Mouse (Mus musculus): ENCODE measurements around the gene Tubgcp2.

Tubgcp2 gene

GRCm38 (mm10) chr7:140047811-140048311 lies 11.4 kb upstream of the Tubgcp2 start:
- peak in 1 of 2 experiments; percentile 27 for DNase-seq

- DNase-seq = no peak
These were observed 9.1 kb upstream of the Tubgcp2 start for GRCm38 (mm10) chr7:140045546-140045945.

GRCm38 (mm10) chr7:140042728-140043127 lies 6.3 kb upstream of the Tubgcp2 start:
- DNase-seq = peak in 1 of 2 experiments; percentile 3

- DNase-seq = no peak
These were observed 694 bp upstream of the Tubgcp2 start for GRCm38 (mm10) chr7:140037171-140037555.

GRCm38 (mm10) chr7:140035456-140035855 lies 1.0 kb downstream of the Tubgcp2 start:
- no peak for DNase-seq

- no peak for DNase-seq
These were observed 3.1 kb downstream of the Tubgcp2 start for GRCm38 (mm10) chr7:140033386-140033785.

- no peak for DNase-seq
These were observed 4.1 kb downstream of the Tubgcp2 start for GRCm38 (mm10) chr7:140032366-140032765.

GRCm38 (mm10) chr7:140031771-140032170 lies 4.7 kb downstream of the Tubgcp2 start:
- DNase-seq = no peak

GRCm38 (mm10) chr7:140011336-140011735 lies 25.1 kb downstream of the Tubgcp2 start:
- peak in 1 of 2 experiments; percentile 8 for DNase-seq

GRCm38 (mm10) chr7:140007781-140008180 lies 28.7 kb downstream of the Tubgcp2 start:
- DNase-seq = peak in 1 of 2 experiments; percentile 6

- peak in 1 of 2 experiments; percentile 11 for DNase-seq
These were observed 29.4 kb downstream of the Tubgcp2 start for GRCm38 (mm10) chr7:140006861-140007611.

- DNase-seq = peak in 1 of 2 experiments; percentile 8
These were observed 31.8 kb downstream of the Tubgcp2 start for GRCm38 (mm10) chr7:140004666-140005065.

GRCm38 (mm10) chr7:140001086-140001740 lies 35.3 kb downstream of the Tubgcp2 start:
- DNase-seq = no peak

- DNase-seq = peak in 1 of 2 experiments; percentile 9
These were observed 37.6 kb downstream of the Tubgcp2 start for GRCm38 (mm10) chr7:139998691-139999350.

- DNase-seq = peak; percentile 17 to 68
These were observed 41.8 kb downstream of the Tubgcp2 start for GRCm38 (mm10) chr7:139994676-139995075.

GRCm38 (mm10) chr7:139994202-139994601 lies 42.3 kb downstream of the Tubgcp2 start:
- peak in 1 of 2 experiments; percentile 7 for DNase-seq

GRCm38 (mm10) chr7:139993532-139993931 lies 42.9 kb downstream of the Tubgcp2 start:
- peak in 1 of 2 experiments; percentile 6 for DNase-seq

GRCm38 (mm10) chr7:139992406-139992805 lies 44.1 kb downstream of the Tubgcp2 start, which contains the start of gene Adam8:
Adam8 (minus strand) TSS chr7:139992562.
- DNase-seq = peak; percentile 63 to 66

GRCm38 (mm10) chr7:139990864-139991394 lies 45.5 kb downstream of the Tubgcp2 start:
- DNase-seq = no peak

GRCm38 (mm10) chr7:139988272-139988671 lies 48.2 kb downstream of the Tubgcp2 start:
- DNase-seq = no peak

GRCm38 (mm10) chr7:139984505-139984904 lies 52.0 kb downstream of the Tubgcp2 start:
- peak in 1 of 2 experiments; percentile 32 for DNase-seq

GRCm38 (mm10) chr7:139982058-139982457 lies 54.4 kb downstream of the Tubgcp2 start:
- no peak for DNase-seq

- DNase-seq = no peak
These were observed 55.7 kb downstream of the Tubgcp2 start for GRCm38 (mm10) chr7:139980778-139981177.

Data from lung, postnatal 4 days (tissue).